8 mouse cellular contexts compared by ENCODE assay signal in genomic region chr13:47272928-47273327, GRCm38 (mm10).
A peak's percentile ranks its signal among the peaks of the same experiment; 100 is the strongest.
DNase-seq lines count a peak whose midpoint lies in the region; ATAC-seq lines count a peak whose summit lies in the region.
"Had no signal": no experiment of that assay in that cellular context is flagged by ENCODE, and none has a peak within 500 bp of the region (broad histone marks: within the 10 kb centered on the region; RNA-seq: fewer than 3 reads in every experiment).

No protein-coding gene starts in this region.

- DNase-seq in embryonic facial prominence, embryonic 10.5 days (ENCODE audit: low spot score), result no peak
- DNase-seq in intestine, embryonic 14.5 days (ENCODE audit: low spot score), result peak; percentile 58
- DNase-seq in lung, postnatal 36 days, result peak; percentile 61
- DNase-seq in right cerebral cortex, postnatal 10 days (ENCODE audit: low spot score in 2 of 2), result no peak
- no peak for DNase-seq in adrenal gland, adult 8-10 months
- no peak for DNase-seq in adrenal gland, postnatal 25 days
- DNase-seq: layer of hippocampus, postnatal 36 days had no signal

- H3K27me3 ChIP-seq in embryonic facial prominence, embryonic 10.5 days (replicated peaks; ENCODE audit: low read depth, poor library complexity, severe bottlenecking), result no peaks in the 10 kb centered on the region
- H3K27me3 ChIP-seq in intestine, embryonic 14.5 days (replicated peaks; ENCODE audit: control insufficient read depth, insufficient read depth, low read length), result no peaks in the 10 kb centered on the region

- no peaks in the 10 kb centered on the region for H3K36me3 ChIP-seq in embryonic facial prominence, embryonic 10.5 days (replicated peaks)
- H3K36me3 ChIP-seq in intestine, embryonic 14.5 days (ENCODE audit: control insufficient read depth, insufficient read depth, low read length), result no peaks in the 10 kb centered on the region

- H3K27ac ChIP-seq in embryonic facial prominence, embryonic 10.5 days (replicated peaks), result peak overlapping the region; percentile 71
- H3K27ac ChIP-seq in intestine, embryonic 14.5 days (ENCODE audit: low read depth), result no peak overlapping the region

- 15% methylated on average over 8 of the region's 8 CpGs for WGBS in embryonic facial prominence, embryonic 10.5 days
- 19% methylated on average over 8 of the region's 8 CpGs for WGBS in intestine, embryonic 14.5 days

- H3K4me3 ChIP-seq in embryonic facial prominence, embryonic 10.5 days, result peak overlapping the region; percentile 46
- H3K4me3 ChIP-seq in intestine, embryonic 14.5 days (ENCODE audit: low read depth, low read length), result no peak overlapping the region

- peaks cover 37% of the 10 kb centered on the region for H3K4me1 ChIP-seq in embryonic facial prominence, embryonic 10.5 days
- peaks cover 16% of the 10 kb centered on the region; the same call in 1 of the 2 replicates for H3K4me1 ChIP-seq in intestine, embryonic 14.5 days (replicated peaks; ENCODE audit: control insufficient read depth, insufficient read depth, low read length)

- H3K9me3 ChIP-seq in embryonic facial prominence, embryonic 10.5 days, result no peaks in the 10 kb centered on the region
- H3K9me3 ChIP-seq in intestine, embryonic 14.5 days (ENCODE audit: control insufficient read depth, low read length), result no peaks in the 10 kb centered on the region

- peak; percentile 65 for ATAC-seq in CD4-positive, CD25-positive, alpha-beta regulatory T cell, adult 4 months
- no peak for ATAC-seq in intestine, embryonic 14.5 days (replicated peaks; ENCODE audit: low FRiP score, low TSS enrichment, low read depth)

- H3K4me2 ChIP-seq in intestine, embryonic 14.5 days (ENCODE audit: low read length), result peak overlapping the region; percentile 40

- no peak overlapping the region for H3K9ac ChIP-seq in intestine, embryonic 14.5 days (ENCODE audit: low read length)

Comparison
In these comparisons a context has a peak if more than half of its experiments do, and no peak if none do; other contexts are left out.
1. DNase-seq: peak in intestine, embryonic 14.5 days (single experiment) and lung, postnatal 36 days (single experiment); none in embryonic facial prominence, embryonic 10.5 days (single experiment), right cerebral cortex, postnatal 10 days (0 of 2), adrenal gland, adult 8-10 months (single experiment) and adrenal gland, postnatal 25 days (single experiment).